Mouse (Mus musculus) ovary, postnatal 14 days (tissue): ENCODE results near the gene Itgam.
"Not testable (repeated sequence)": the region's sequence is repeated elsewhere in the genome, so short reads cannot be mapped to it uniquely, and the experiment has no call there.

Experiments used
- DNase-seq: peaks from one replicate; pipeline ENCODE4 v3.0.0; 2022; ENCODE audit warnings: low spot score

Itgam gene

GRCm38 (mm10) chr7:128132148-128132547 is 69.7 kb downstream of the Itgam start:
- no peak for DNase-seq

GRCm38 (mm10) chr7:128133596-128133995 is 71.2 kb downstream of the Itgam start:
- no peak for DNase-seq

- no peak for DNase-seq
Measured at GRCm38 (mm10) chr7:128136927-128137326, 74.5 kb downstream of the Itgam start.

- no peak for DNase-seq
Measured at GRCm38 (mm10) chr7:128139611-128140010, 77.2 kb downstream of the Itgam start.

GRCm38 (mm10) chr7:128150970-128151369 is 88.5 kb downstream of the Itgam start:
- DNase-seq, result no peak

GRCm38 (mm10) chr7:128154076-128154475 is 91.6 kb downstream of the Itgam start, which contains the start of gene Itgad:
Gene Itgad (plus strand): TSS chr7:128154376.
- DNase-seq, result no peak

- DNase-seq, result peak; percentile 1
Measured at GRCm38 (mm10) chr7:128154924-128155323, 92.5 kb downstream of the Itgam start.

GRCm38 (mm10) chr7:128158688-128159354 is 96.4 kb downstream of the Itgam start:
- not testable (repeated sequence) for DNase-seq

- DNase-seq, result no peak
Measured at GRCm38 (mm10) chr7:128164001-128164400, 101.6 kb downstream of the Itgam start.

GRCm38 (mm10) chr7:128166391-128166790 is 104.0 kb downstream of the Itgam start:
- no peak for DNase-seq
